12 mouse cellular contexts compared by ENCODE assay signal in the genomic region with DNA sequence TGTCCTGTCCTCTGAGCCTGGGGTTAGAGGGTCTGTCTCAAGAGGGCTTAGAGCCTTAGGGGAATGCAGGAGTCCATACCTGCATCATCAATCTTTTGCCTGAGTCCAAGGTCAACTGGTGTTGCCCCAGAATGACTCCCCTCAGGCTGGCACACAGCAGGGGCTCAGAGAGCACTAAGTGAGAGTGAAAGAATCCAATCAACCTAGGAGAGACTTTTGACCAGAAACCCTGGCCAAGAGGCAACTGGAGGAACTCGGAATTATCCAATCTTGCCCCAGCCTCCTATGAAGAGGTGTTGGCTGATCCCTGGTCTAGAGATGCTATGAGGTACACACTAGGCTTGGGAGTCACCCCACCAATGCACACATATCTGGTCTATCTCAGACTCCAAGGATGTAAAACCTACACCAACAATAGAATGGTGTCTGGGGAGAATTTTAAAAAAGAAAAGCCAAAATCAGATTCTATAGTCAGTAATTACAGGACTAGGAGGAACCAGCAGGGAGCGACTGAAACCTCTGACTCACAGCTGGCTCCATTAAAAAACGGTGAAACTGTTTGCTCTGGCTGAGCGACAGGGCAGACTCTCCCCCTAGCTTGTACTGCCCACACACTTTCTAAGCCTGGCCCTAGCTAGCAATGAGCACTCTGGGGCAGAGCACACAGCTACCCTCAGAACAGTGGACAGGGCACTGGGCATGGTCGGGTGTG. TPM values are rescaled to one million over a fixed set of nuclear protein-coding genes. Genes with fewer than 3 reads are reported as not detected.
A peak's percentile ranks its signal among the peaks of the same experiment; 100 is the strongest.
DNase-seq lines count a peak whose midpoint lies in the region; ATAC-seq lines count a peak whose summit lies in the region.
"Had no signal": no experiment of that assay in that cellular context is flagged by ENCODE, and none has a peak within 500 bp of the region (broad histone marks: within the 10 kb centered on the region; RNA-seq: fewer than 3 reads in every experiment).

No protein-coding gene starts in this region.

- peaks cover 77% of the 10 kb centered on the region for H3K4me1 ChIP-seq in heart, embryonic 12.5 days (replicated peaks)
- H3K4me1 ChIP-seq in heart, embryonic 16.5 days (ENCODE audit: control insufficient read depth, insufficient read depth, low read length), result peaks cover 59% of the 10 kb centered on the region
- peaks cover 51% of the 10 kb centered on the region for H3K4me1 ChIP-seq in stomach, embryonic 15.5 days

- peaks cover 15% of the 10 kb centered on the region for H3K36me3 ChIP-seq in heart, embryonic 12.5 days
- no peaks in the 10 kb centered on the region; the same call in 1 of the 2 replicates for H3K36me3 ChIP-seq in heart, embryonic 16.5 days (ENCODE audit: control insufficient read depth, insufficient read depth)
- no peaks in the 10 kb centered on the region for H3K36me3 ChIP-seq in stomach, embryonic 15.5 days
- H3K36me3 ChIP-seq: neural tube, embryonic 15.5 days had no signal

- ATAC-seq in heart, embryonic 12.5 days (ENCODE audit: insufficient number of reproducible peaks, low FRiP score), result no peak
- ATAC-seq in heart, embryonic 16.5 days (replicated peaks; ENCODE audit: extremely low read depth, insufficient read depth, low FRiP score), result no peak
- 0 out of 2 replicates have a peak, but pooled peaks have one; percentile 29 for ATAC-seq in stomach, embryonic 15.5 days (ENCODE audit: insufficient read depth, low FRiP score, low read depth)
- no peak for ATAC-seq in CD4-positive, CD25-positive, alpha-beta regulatory T cell, adult 4 months

- WGBS in heart, embryonic 12.5 days, result 52% methylated on average over 5 of the region's 5 CpGs
- 42% methylated on average over 5 of the region's 5 CpGs for WGBS in heart, embryonic 16.5 days
- WGBS in stomach, embryonic 15.5 days, result 35% methylated on average over 5 of the region's 5 CpGs

- DNase-seq in heart, adult 8-10 months (ENCODE audit: low spot score), result no peak
- DNase-seq in lung, postnatal 36 days, result peak; percentile 51
- no peak for DNase-seq in lung, postnatal 14 days
- no peak for DNase-seq in retina, embryonic 14.5 days (ENCODE audit: low spot score)
- DNase-seq: cerebellum, postnatal 36 days; gastrocnemius, postnatal 36 days; thymus, postnatal 4 days had no signal

- no peak overlapping the region for H3K4me3 ChIP-seq in heart, embryonic 12.5 days
- no peak overlapping the region for H3K4me3 ChIP-seq in heart, embryonic 16.5 days (ENCODE audit: low read length)
- no peak overlapping the region for H3K4me3 ChIP-seq in stomach, embryonic 15.5 days (replicated peaks)
- H3K4me3 ChIP-seq: neural tube, embryonic 15.5 days had no signal

- no peaks in the 10 kb centered on the region for H3K9me3 ChIP-seq in heart, embryonic 12.5 days (replicated peaks)
- H3K9me3 ChIP-seq in heart, embryonic 16.5 days (replicated peaks; ENCODE audit: control insufficient read depth, low read length), result no peaks in the 10 kb centered on the region
- H3K9me3 ChIP-seq in stomach, embryonic 15.5 days, result no peaks in the 10 kb centered on the region
- H3K9me3 ChIP-seq: neural tube, embryonic 15.5 days had no signal

- H3K4me2 ChIP-seq in heart, embryonic 12.5 days, result no peak overlapping the region
- H3K4me2 ChIP-seq in heart, embryonic 16.5 days (ENCODE audit: low read depth, low read length), result no peak overlapping the region
- no peak overlapping the region for H3K4me2 ChIP-seq in stomach, embryonic 15.5 days
- H3K4me2 ChIP-seq: neural tube, embryonic 15.5 days had no signal

- H3K27me3 ChIP-seq in heart, embryonic 12.5 days (replicated peaks), result no peaks in the 10 kb centered on the region
- H3K27me3 ChIP-seq in heart, embryonic 16.5 days (ENCODE audit: control insufficient read depth, insufficient read depth, low read length), result no peaks in the 10 kb centered on the region
- no peaks in the 10 kb centered on the region for H3K27me3 ChIP-seq in stomach, embryonic 15.5 days (replicated peaks)
- H3K27me3 ChIP-seq: neural tube, embryonic 15.5 days had no signal

- H3K27ac ChIP-seq in heart, embryonic 12.5 days (ENCODE audit: poor library complexity, severe bottlenecking), result peak overlapping the region; percentile 61
- peak overlapping the region; percentile 74 for H3K27ac ChIP-seq in heart, embryonic 16.5 days (ENCODE audit: low read length)
- H3K27ac ChIP-seq in stomach, embryonic 15.5 days, result peak overlapping the region; percentile 83
- H3K27ac ChIP-seq: neural tube, embryonic 15.5 days had no signal

- peak overlapping the region; percentile 54; the same call in 1 of the 2 replicates for H3K9ac ChIP-seq in heart, embryonic 12.5 days
- H3K9ac ChIP-seq in heart, embryonic 16.5 days (ENCODE audit: low read length), result 0 out of 2 replicates have a peak overlapping the region, but pooled peaks have one; percentile 14
- no peak overlapping the region for H3K9ac ChIP-seq in stomach, embryonic 15.5 days
- H3K9ac ChIP-seq: neural tube, embryonic 15.5 days had no signal

RNA-seq across cellular contexts. Expression of a gene that starts 31.7 kb away (rescaled TPM):
- 317 and 318 TPM in 2 replicates for polyA plus RNA-seq in heart, embryonic 12.5 days (2016; fragmentation: Nextera tagmentation; extraction: Ambion mirVana)
- total RNA-seq in heart, adult 8-10 months (2022), result 10 to 100 TPM; 57.8 to 82.0 (median 75.8) TPM
- polyA plus RNA-seq in heart, embryonic 16.5 days (2015; fragmentation: Nextera tagmentation; extraction: Ambion mirVana), result 260 and 301 TPM in 2 replicates
- 319 and 341 TPM in 2 replicates for polyA plus RNA-seq in stomach, embryonic 15.5 days (2015; fragmentation: Nextera tagmentation; extraction: Ambion mirVana)
- 100 to 1,000 TPM in 1 of 2 experiments, 10 to 100 TPM in 1; 82.6 to 106 TPM for polyA plus RNA-seq in CD4-positive, CD25-positive, alpha-beta regulatory T cell, adult 4 months (2017; shearing (Covaris generic))

RNA-seq across cellular contexts. Expression of a gene that starts 49.3 kb away (rescaled TPM):
- 0.17 and 0.27 TPM in 2 replicates for polyA plus RNA-seq in heart, embryonic 12.5 days (2016; fragmentation: Nextera tagmentation; extraction: Ambion mirVana)
- under 1 TPM; 0.12 to 0.32 (median 0.23) TPM for total RNA-seq in heart, adult 8-10 months (2022)
- 0.41 and 0.42 TPM in 2 replicates for polyA plus RNA-seq in heart, embryonic 16.5 days (2015; fragmentation: Nextera tagmentation; extraction: Ambion mirVana)
- polyA plus RNA-seq in stomach, embryonic 15.5 days (2015; fragmentation: Nextera tagmentation; extraction: Ambion mirVana), result 0.34 and 0.45 TPM in 2 replicates
- polyA plus RNA-seq in CD4-positive, CD25-positive, alpha-beta regulatory T cell, adult 4 months (2017; shearing (Covaris generic)), result not detected

RNA-seq across cellular contexts. Expression of a gene that starts 51.2 kb away (rescaled TPM):
- 254 and 255 TPM in 2 replicates for polyA plus RNA-seq in heart, embryonic 12.5 days (2016; fragmentation: Nextera tagmentation; extraction: Ambion mirVana)
- total RNA-seq in heart, adult 8-10 months (2022), result 100 to 1,000 TPM; 152 to 167 (median 158) TPM
- polyA plus RNA-seq in heart, embryonic 16.5 days (2015; fragmentation: Nextera tagmentation; extraction: Ambion mirVana), result 262 and 283 TPM in 2 replicates
- polyA plus RNA-seq in stomach, embryonic 15.5 days (2015; fragmentation: Nextera tagmentation; extraction: Ambion mirVana), result 370 and 373 TPM in 2 replicates
- 100 to 1,000 TPM; 656 to 763 TPM for polyA plus RNA-seq in CD4-positive, CD25-positive, alpha-beta regulatory T cell, adult 4 months (2017; shearing (Covaris generic))

RNA-seq across cellular contexts. Expression of a gene that starts 51.4 kb away (rescaled TPM):
- 5.8 and 6.5 TPM in 2 replicates for polyA plus RNA-seq in heart, embryonic 12.5 days (2016; fragmentation: Nextera tagmentation; extraction: Ambion mirVana)
- 1 to 10 TPM in 1 of 4 experiments, under 1 TPM in 3; 0.50 to 1.1 (median 0.74) TPM for total RNA-seq in heart, adult 8-10 months (2022)
- polyA plus RNA-seq in heart, embryonic 16.5 days (2015; fragmentation: Nextera tagmentation; extraction: Ambion mirVana), result 6.0 and 12.2 TPM in 2 replicates
- 7.8 and 9.3 TPM in 2 replicates for polyA plus RNA-seq in stomach, embryonic 15.5 days (2015; fragmentation: Nextera tagmentation; extraction: Ambion mirVana)
- 100 to 1,000 TPM in 1 of 2 experiments, 10 to 100 TPM in 1; 93.7 to 171 TPM for polyA plus RNA-seq in CD4-positive, CD25-positive, alpha-beta regulatory T cell, adult 4 months (2017; shearing (Covaris generic))
